Mouse (Mus musculus): Measurements from ENCODE around the gene Stard7.

Gene Stard7

DNA sequence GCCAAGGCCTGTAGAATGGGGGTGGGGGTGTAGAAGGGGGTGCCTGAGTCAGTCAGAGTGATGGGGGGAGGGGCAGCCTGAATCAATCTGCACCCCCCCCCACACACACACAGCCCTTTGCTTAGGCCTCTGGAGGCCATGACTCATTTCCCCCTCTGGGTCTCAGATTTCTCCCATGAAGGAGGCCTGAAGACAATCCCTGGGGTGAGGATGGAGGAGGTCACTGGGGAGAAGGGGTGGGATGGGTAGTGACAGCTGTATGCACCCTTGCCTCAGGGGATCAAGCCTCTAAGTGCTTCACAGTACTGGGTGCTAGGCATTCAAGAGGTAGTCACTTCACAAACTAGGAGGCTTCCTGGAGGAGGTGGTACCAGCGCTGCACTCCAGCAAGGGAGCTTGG is 53.6 kb downstream of the Stard7 start:
- DNase-seq = no peak

DNA sequence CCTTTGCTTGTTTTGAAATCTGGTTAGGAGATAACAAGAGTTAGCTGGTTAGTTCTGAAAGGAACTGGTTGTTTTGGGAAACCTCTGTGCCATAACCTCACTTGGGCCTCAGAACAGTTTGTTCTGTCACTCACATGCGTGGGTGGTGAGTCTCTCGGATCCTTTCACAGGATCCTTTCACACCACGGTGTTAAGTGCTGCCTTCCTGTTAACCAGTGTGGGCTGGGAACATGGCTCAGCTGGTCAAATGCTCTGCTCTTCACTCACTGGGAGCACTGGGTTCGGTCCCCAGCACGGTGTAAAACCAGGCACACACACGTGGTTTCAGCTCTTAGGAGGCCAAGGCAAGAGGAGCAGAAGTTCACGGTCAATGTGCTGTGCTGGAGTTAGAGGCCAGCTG is 54.4 kb downstream of the Stard7 start:
- no peak for DNase-seq

DNA sequence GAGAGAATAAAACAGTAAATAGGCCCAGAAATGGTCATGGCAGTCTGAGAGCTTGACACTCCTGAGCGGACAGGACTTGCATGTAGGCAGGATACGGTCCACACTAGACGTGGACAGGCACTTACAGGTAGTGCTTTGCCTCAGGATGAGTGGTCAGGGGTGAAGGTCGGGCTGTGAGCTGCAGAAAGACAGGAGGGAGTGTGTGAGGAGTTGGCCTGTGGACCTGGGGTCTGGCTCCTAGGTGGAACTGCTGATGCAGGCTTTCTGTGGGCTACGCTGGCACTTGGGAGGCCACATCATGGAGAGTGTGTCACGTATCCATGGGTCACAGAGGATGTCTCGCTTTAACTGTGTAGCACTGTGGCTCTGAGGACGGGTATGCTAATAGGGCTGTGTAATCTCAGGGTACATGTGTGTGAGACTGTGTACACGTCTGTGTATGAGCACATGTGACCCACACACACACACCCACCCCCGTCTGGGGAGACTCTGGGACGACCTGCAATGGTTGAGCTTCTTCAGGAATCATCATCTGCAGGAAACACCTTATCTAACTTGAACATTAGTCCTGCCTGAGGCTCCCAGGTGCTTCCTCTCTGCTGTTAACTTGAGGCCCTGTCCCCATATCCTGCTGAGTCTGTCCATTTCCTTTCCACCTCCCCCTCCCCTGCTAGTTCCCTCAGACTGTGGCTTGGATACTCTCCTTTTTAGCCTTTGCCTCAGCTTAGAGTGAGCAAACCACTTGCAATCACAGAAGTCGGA is 58.3 kb downstream of the Stard7 start:
- DNase-seq = no peak

DNA sequence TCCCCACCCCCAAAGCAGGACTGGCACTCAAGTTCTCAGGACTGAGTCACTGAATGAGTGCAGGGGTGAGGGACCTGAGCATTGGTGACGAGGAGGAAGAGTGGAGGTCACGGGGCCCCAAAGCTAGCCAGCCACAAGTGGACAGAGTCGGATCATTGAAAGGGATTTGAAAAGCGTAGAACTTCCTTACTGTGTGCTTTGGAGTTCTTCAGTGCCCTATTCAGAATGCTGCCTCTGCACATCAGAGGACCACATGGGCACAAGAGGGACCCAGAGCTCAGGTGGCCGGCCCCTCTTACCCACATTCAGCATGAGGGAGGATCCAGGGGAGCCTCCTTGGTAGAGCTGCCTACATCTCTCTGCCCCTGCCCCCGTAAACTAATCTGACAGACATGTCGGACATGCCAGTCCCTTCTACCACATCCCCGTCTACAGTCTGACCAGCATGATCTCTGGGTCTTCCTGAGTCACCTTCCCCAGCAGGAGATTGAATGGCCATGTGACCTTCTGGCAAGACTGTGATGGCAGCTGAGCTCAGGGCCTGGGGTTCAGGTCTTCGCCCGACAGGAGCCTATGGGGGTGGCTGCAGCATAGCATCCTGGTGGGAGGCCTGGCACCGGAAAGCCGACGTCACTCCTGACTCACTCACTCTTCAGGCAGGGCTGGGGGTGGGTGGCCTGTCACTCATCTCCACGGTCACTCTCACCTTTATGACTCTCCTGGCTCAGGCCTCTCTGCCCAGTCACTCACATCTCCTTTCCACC is 63.0 kb downstream of the Stard7 start:
- DNase-seq = no peak

DNA sequence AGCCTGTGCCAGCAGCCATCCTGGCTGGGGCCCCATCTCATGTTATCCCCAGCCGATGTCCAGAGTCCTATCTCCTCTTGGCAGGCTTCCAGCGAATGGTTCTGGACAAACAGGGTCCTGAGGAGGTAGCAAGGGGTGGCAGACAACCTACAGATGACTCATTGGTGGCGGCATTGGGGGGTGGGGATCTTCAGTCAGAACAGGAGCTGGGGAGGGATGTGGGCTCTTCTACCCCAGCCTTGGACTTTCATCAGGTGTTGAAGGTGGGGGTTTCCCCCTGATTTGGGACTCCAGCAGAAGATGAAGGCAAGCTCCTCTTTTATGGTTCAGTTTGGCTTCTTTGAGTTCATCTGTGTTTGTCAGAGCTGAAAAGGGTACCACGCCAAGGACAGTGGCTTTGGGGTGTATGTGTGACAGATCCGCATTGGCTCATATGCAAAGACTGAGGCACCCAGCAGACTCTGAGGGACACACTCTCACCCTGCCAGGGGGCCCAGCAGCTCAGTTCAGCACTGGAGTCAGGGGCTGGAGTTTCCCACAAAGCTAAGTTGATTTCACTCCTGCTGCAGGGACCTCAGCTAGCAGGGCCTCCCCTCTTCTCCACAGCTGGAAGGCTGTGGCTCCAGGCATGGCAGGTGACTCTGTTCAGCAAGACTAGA is 64.1 kb downstream of the Stard7 start:
- no peak for DNase-seq

DNA sequence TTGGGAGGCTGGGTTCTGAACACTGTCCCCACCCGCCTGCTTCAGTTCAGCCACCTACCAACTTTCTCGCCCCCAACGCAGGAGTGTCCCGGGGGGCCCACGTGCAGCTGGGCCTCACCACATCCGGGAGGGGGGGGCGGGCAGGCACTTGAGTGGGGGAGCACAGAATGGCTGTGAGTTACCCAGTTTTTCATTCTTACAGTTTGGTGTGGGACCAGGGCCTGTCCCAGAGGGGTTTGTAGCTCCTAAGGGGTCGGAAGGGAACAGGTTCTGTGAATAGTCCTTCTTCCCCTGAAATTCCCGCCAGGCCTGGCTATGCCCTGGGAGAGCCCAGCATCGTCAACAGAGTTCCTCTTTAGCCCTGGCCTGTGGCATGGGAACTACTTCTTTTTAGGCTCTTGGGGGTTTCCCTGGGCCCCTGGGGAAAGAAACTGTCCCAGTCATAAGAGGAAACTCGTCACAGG is 65.1 kb downstream of the Stard7 start:
- DNase-seq = peak; percentile 28

DNA sequence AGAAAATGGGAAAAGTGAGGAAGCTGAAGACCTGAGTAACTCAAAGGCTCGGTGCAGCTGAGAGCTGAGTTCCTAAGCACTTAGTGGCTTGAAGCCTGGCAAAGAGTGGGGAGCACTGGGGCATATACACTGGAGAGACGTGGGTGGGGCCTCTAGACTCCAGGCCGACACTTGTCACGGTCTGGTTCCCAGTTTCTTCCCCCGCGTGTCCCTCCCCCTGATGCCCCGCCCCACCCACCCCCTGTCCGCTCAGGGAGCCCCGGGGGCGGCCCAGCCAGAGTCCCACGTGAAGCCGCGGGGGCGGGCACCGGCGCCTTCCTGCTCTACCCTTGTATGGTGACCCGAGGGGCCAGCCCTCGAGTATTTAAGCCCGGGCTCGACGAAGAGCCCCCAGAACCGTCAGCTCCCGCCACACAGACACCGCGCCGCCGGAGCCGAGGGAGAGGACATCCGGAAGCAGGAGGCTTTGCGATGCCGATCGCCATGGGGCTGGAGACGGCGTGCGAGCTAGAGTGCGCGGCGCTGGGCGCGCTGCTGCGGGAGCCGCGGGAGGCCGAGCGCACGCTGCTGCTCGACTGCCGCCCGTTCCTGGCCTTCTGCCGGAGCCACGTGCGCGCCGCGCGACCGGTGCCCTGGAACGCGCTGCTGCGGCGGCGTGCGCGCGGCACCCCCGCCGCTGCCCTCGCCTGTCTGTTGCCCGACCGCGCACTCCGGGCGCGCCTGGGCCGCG is 65.9 kb downstream of the Stard7 start, which contains the start of gene Dusp2:
TSS of gene Dusp2 (plus strand) at position 393 of the 730 bp plus-strand sequence.
- DNase-seq = peak; percentile 79

DNA sequence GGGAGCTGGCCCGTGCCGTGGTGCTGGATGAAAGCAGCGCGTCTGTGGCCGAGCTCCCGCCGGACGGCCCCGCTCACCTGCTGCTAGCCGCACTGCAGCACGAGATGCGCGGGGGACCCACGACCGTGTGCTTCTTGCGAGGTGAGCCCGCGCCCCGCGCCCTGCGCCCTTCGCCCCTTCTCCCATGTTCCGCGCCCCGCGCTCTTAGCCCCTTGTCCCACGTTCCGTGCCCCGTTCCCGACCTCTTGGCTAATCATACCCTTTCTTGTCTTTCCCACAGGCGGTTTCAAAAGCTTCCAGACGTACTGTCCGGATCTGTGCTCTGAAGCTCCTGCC is 66.4 kb downstream of the Stard7 start:
- DNase-seq = no peak

DNA sequence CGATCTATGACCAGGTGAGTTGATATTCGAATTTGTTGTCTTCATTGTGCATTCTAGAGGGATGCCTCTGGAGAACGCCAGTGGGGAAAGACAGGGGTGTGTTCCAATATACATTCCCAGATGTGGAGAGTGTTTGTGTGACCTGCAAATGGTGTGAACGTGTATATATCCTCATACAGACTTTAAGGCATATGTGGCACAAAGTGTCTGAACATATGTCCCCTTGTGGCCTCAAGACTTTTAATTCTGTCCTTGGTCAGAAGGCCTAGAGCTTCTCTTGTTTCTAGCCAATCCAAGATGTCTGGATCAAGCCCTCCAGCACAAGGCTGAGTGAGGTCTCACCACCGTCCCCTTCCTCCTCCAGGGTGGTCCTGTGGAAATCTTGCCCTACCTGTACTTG is 66.9 kb downstream of the Stard7 start:
- DNase-seq = no peak

DNA sequence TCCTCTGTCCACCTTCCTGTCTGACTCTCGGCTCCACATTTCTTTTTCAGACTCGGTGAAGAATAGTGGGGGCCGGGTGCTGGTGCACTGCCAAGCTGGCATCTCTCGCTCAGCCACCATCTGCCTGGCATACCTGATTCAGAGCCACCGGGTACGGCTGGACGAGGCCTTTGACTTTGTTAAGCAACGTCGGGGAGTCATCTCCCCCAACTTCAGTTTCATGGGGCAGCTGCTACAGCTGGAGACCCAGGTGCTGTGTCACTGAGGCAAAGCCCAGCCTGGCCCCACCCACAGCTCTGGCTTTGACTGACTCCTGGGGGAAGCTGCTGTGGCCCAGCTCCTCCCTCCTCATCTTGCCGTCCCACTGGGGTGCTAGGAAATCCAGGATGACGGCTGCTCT is 67.5 kb downstream of the Stard7 start:
- DNase-seq = no peak

DNA sequence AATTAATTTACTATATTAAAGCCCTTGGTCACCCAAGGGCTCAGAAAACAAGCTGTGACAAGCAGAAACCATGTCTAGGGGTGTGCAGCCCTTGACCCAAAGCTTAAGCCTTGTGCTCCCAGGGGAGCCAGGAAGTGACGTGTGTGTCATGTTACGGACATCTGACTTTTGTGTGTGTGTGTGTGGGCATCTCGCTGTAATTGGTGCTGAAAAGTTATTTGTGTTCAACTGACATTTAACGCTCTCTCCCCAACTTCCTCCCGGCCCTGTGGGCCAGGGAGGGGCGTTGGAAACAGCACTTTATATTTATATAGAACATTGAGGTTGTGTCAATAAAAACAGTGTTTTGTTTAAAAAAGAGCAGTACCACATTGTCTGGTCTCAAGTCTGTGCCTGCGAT is 68.0 kb downstream of the Stard7 start:
- no peak for DNase-seq

DNA sequence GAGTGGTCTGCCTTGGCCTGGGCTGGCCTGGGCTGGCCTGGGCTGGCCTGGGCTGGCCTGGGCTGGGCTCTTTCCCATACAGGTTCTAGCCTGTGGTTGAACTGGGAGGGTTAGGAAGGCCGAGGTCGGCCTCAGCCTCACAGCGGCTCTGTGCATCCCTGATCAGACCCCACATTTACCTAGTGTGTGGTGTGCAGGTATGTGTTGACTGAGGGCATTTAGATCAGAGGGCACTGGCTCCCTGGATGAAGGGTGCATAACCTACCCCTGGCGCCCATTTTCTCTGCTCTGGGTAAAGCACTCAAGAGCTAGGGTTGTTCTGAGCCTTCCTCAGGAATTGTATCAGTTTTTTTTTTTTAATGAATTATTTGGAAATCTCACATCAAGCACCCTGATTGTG is 68.4 kb downstream of the Stard7 start, which contains the start of gene Astl:
TSS of gene Astl (plus strand) at position 224 of the 400 bp plus-strand sequence.
- no peak for DNase-seq

DNA sequence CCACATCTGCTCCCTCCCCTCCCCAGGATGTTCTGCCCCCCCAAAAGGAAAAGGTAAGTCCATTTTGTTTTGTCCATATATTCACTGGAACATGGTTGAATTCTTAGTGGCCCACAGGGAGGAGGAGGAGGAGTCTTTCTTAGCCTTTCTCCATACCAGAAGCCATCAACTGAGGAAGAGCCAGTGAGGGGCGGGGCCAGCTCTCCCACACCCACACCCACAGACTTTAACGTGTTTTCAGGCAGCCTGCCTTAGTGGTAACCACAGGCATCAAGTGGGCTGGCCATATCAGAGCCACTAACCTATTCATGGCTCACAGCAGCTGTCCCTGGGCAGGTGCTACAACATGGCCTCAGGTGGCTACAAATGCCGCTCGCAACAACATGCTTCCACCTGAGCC is 68.8 kb downstream of the Stard7 start:
- DNase-seq = no peak

DNA sequence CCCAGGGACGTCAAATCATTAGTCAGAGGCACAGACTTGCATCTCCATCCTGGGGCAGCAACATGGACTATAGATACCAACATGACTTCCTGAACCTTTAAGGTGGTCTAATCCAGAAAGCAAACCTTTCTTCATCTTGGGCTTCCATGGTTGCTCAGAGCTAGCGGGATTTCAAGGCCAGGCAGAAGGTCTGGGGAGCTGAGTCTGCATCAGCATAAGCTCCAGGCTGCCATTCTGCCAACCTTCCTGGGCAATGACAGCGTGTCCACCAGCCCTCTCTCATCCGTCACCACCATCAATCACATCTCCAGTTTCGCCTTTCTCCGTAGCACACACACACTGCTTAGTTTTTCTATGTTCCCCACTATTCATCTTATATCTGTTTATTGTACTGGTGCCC is 69.2 kb downstream of the Stard7 start:
- DNase-seq = no peak

DNA sequence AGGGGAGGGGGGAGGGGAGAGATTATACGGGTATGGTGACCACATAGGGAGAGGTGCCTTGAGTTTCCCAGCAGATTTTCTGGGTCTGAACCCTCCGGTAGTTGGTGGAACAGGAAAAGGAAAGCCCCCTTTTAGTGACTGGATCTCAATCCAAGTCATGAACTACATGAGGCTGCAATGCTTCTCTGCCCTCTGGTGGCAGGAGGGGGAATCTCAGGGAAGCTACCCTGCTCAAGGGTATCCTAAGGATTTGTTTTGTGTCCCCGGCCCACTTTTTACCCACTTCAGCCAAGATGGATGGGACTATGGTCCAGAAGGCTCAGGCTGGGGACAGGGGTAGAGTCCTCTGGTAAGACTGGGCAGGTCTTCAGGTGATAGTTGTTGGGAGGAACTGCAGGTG is 71.1 kb downstream of the Stard7 start:
- peak; percentile 70 for DNase-seq

DNA sequence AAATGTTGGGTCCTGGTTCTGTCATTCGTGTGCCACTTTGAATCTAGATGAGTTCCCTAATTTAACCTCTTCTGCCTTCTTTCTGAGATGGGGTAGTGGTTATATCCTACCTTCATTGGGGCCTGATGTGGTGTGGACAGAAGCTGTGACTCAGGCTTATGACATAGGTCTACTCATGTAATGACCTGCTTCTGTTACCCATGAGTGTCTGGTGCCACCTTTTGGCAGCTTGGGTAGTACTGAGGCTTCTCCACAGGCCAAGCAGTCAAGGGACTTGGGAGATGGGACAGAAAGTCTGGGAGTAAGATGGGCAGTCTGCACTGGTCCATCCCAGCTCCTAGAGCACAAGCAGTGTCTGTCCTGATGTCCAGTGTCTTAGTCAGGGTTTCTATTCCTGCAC is 76.3 kb downstream of the Stard7 start:
- no peak for DNase-seq

DNA sequence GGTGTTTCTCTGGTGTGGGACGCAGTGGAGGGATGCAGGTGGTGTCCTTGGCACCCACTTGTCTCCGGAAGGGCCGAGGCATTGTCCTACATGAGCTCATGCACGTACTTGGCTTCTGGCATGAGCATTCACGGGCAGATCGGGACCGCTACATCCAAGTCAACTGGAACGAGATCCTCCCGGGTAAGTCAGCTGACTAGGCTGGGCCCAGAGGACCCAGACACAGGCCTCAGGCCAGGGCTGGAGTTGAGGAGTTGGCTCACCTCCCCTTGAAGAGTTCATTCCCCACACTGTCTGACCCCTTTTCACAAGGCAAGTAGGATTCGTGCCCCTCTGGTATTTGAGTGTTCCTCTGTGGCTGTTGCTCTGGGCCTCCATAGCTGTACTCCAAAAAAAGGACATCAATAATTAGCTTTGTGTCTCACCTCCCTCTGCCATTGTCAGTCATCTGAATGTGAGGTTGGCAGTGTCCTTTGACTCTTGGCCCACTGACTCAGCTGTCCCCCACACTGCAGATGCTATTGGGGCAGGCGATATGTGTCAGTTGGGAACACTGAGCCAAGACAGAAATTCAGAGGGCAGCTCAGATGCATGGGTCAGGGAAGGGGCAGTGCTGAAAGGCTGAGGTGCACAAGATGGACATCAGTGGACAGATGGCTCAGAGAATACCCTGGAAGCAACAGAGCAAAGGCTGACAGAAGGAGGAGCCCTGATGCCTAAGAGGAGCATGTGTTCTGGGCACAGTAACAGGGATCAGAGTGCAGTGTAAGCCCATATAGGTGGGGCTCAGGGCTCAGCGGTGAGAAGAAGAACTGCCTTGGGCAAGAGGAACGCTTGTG is 77.3 kb downstream of the Stard7 start:
- DNase-seq = no peak
